Mouse (Mus musculus) fat pad, adult 2 months (tissue): ENCODE data around the gene Gabrp.

ENCODE experiments used
- DNase-seq: peaks from one replicate; pipeline ENCODE4 v3.0.0-alpha.2; 2011; ENCODE audit warnings: low read depth, low spot score; ENCODE audit errors: extremely low read depth

Gene Gabrp

GRCm38 (mm10) chr11:33578859-33579258, at the start of gene Gabrp:
Gene Gabrp, minus strand, starts transcription at chr11:33578959.
- no peak for DNase-seq

- DNase-seq = no peak
Observed at GRCm38 (mm10) chr11:33627136-33627742, 48.5 kb upstream of the Gabrp start.

GRCm38 (mm10) chr11:33614218-33614617, 35.5 kb upstream of the Gabrp start:
- no peak for DNase-seq

GRCm38 (mm10) chr11:33607784-33608183, 29.0 kb upstream of the Gabrp start:
- DNase-seq = no peak

- no peak for DNase-seq
Observed at GRCm38 (mm10) chr11:33603174-33603573, 24.4 kb upstream of the Gabrp start.

- DNase-seq = peak; percentile 25
Observed at GRCm38 (mm10) chr11:33598986-33599385, 20.2 kb upstream of the Gabrp start, which contains the start of gene D130052B06Rik. Gene D130052B06Rik, plus strand, starts transcription at chr11:33599302.

- no peak for DNase-seq
Observed at GRCm38 (mm10) chr11:33596655-33597054, 17.9 kb upstream of the Gabrp start.

- DNase-seq = no peak
Observed at GRCm38 (mm10) chr11:33592826-33593225, 14.1 kb upstream of the Gabrp start.

GRCm38 (mm10) chr11:33590771-33591170, 12.0 kb upstream of the Gabrp start:
- DNase-seq = no peak

- no peak for DNase-seq
Observed at GRCm38 (mm10) chr11:33586614-33587013, 7.9 kb upstream of the Gabrp start.

GRCm38 (mm10) chr11:33579621-33580020, 862 bp upstream of the Gabrp start:
- DNase-seq = no peak

- DNase-seq = no peak
Observed at GRCm38 (mm10) chr11:33574944-33575343, 3.8 kb downstream of the Gabrp start.

GRCm38 (mm10) chr11:33570413-33570812, 8.3 kb downstream of the Gabrp start:
- no peak for DNase-seq

GRCm38 (mm10) chr11:33563921-33564320, 14.8 kb downstream of the Gabrp start:
- DNase-seq = no peak

- no peak for DNase-seq
Observed at GRCm38 (mm10) chr11:33554123-33554522, 24.6 kb downstream of the Gabrp start.

GRCm38 (mm10) chr11:33550861-33551560, 27.7 kb downstream of the Gabrp start:
- no peak for DNase-seq

GRCm38 (mm10) chr11:33547386-33547785, 31.4 kb downstream of the Gabrp start:
- no peak for DNase-seq

GRCm38 (mm10) chr11:33544945-33545344, 33.8 kb downstream of the Gabrp start:
- no peak for DNase-seq

- no peak for DNase-seq
Observed at GRCm38 (mm10) chr11:33544121-33544520, 34.6 kb downstream of the Gabrp start.

GRCm38 (mm10) chr11:33537390-33538125, 41.2 kb downstream of the Gabrp start:
- DNase-seq = no peak

- no peak for DNase-seq
Observed at GRCm38 (mm10) chr11:33536636-33537035, 42.1 kb downstream of the Gabrp start.

GRCm38 (mm10) chr11:33534541-33534940, 44.2 kb downstream of the Gabrp start:
- DNase-seq = no peak
